Mouse (Mus musculus) erythroblast, embryonic 14.5 days (primary cell): ENCODE results near the gene Ftsj1.

Experiments used
- GATA1 ChIP-seq: IDR thresholded peaks from 2 replicates; pipeline ENCODE4 v1.6.1; 2012; ENCODE audit warnings: low read length, inconsistent platforms, mixed read lengths
- TAL1 ChIP-seq: IDR thresholded peaks from 3 replicates; pipeline ENCODE4 v1.6.1; 2012; ENCODE audit warnings: low read length, inconsistent platforms, mixed read lengths

- no peak for TF ChIP-seq GATA1
- TF ChIP-seq TAL1: no peak
These were observed 42.5 kb downstream of the Ftsj1 start for GRCm38 (mm10) chrX:8209720-8210119.
